Mouse (Mus musculus): ENCODE results near the gene Rabgap1l. TPM values are rescaled to one million over a fixed set of nuclear protein-coding genes. Genes with fewer than 3 reads are reported as not detected.

Gene Rabgap1l
- polyA plus RNA-seq, 1 experiment from 2014 or later = 12.0 TPM

GRCm38 (mm10) chr1:160373306-160373705 lies 419.7 kb downstream of the Rabgap1l start:
- no peak for TF ChIP-seq CTCF (IDR thresholded peaks at IDR 0.05; ENCODE audit: low read depth)
- no peaks in the 10 kb centered on the region for H3K27me3 ChIP-seq (ENCODE audit: insufficient read depth, low read length)
- H3K9me3 ChIP-seq (replicated peaks; ENCODE audit: low read length) = no peaks in the 10 kb centered on the region
- no peak overlapping the region for H3K4me2 ChIP-seq (ENCODE audit: low read length)
- H3K36me3 ChIP-seq (ENCODE audit: insufficient read depth, low read length) = no peaks in the 10 kb centered on the region
- H3K9ac ChIP-seq (ENCODE audit: low read depth, low read length) = no peak overlapping the region
- H3K4me3 ChIP-seq (replicated peaks; ENCODE audit: low read depth, low read length) = no peak overlapping the region
- WGBS = 88% methylated on average over 7 of the region's 7 CpGs
- no peak overlapping the region for H3K27ac ChIP-seq
- DNase-seq (ENCODE audit: low spot score) (no peak), ATAC-seq (replicated peaks; ENCODE audit: low FRiP score, low read depth) (no peak)
- H3K4me1 ChIP-seq (replicated peaks; ENCODE audit: insufficient read depth, low read length) = no peaks in the 10 kb centered on the region

DNA sequence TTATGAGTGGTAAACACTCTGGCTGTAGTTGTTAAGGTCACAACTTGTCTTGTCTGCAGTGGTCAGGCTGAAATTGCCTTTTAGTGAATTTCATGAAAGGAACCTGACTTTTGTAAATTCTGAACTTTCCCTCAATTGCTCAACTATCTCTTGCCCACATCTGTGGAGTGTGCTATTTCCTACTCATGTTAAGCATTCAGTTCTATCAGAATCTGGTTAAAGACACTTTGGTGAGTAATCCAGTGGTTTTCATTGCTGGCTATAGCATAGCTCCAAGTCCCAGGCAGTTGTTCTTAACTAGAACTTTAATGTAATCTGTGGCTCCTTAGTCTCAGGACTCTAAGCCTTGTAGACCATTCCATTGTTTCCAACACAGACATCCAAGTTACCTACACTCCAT lies 421.3 kb downstream of the Rabgap1l start:
- H3K9ac ChIP-seq (ENCODE audit: low read depth, low read length) = no peak overlapping the region
- no peaks in the 10 kb centered on the region for H3K4me1 ChIP-seq (replicated peaks; ENCODE audit: insufficient read depth, low read length)
- no peaks in the 10 kb centered on the region for H3K9me3 ChIP-seq (replicated peaks; ENCODE audit: low read length)
- no peak overlapping the region for H3K27ac ChIP-seq
- H3K27me3 ChIP-seq (ENCODE audit: insufficient read depth, low read length) = no peaks in the 10 kb centered on the region
- DNase-seq (ENCODE audit: low spot score) (no peak), ATAC-seq (replicated peaks; ENCODE audit: low FRiP score, low read depth) (no peak)
- H3K36me3 ChIP-seq (ENCODE audit: insufficient read depth, low read length) = no peaks in the 10 kb centered on the region
- no peak overlapping the region for H3K4me2 ChIP-seq (ENCODE audit: low read length)
- TF ChIP-seq CTCF (IDR thresholded peaks at IDR 0.05; ENCODE audit: low read depth) = no peak
- H3K4me3 ChIP-seq (replicated peaks; ENCODE audit: low read depth, low read length) = no peak overlapping the region

- H3K4me3 ChIP-seq (replicated peaks; ENCODE audit: low read depth, low read length) = no peak overlapping the region
- 42% methylated on average over 1 of the region's 1 CpGs for WGBS
- DNase-seq (ENCODE audit: low spot score) = no peak
- no peaks in the 10 kb centered on the region for H3K9me3 ChIP-seq (replicated peaks; ENCODE audit: low read length)
- ATAC-seq (replicated peaks; ENCODE audit: low FRiP score, low read depth) = no peak
- no peak overlapping the region for H3K9ac ChIP-seq (ENCODE audit: low read depth, low read length)
- H3K4me1 ChIP-seq (replicated peaks; ENCODE audit: insufficient read depth, low read length) = no peaks in the 10 kb centered on the region
- H3K36me3 ChIP-seq (ENCODE audit: insufficient read depth, low read length) = no peaks in the 10 kb centered on the region
- H3K27ac ChIP-seq = no peak overlapping the region
- H3K4me2 ChIP-seq (ENCODE audit: low read length) = no peak overlapping the region
- H3K27me3 ChIP-seq (ENCODE audit: insufficient read depth, low read length) = no peaks in the 10 kb centered on the region
- no peak for TF ChIP-seq CTCF (IDR thresholded peaks at IDR 0.05; ENCODE audit: low read depth)
Measured at GRCm38 (mm10) chr1:160370552-160370951, 422.5 kb downstream of the Rabgap1l start.

GRCm38 (mm10) chr1:160366615-160367014 lies 426.4 kb downstream of the Rabgap1l start:
- Histone ChIP-seq H3K9me3 (replicated peaks; ENCODE audit: low read length) (no peaks in the 10 kb centered on the region), H3K27ac (no peak overlapping the region), H3K4me2 (ENCODE audit: low read length) (no peak overlapping the region), H3K27me3 (ENCODE audit: insufficient read depth, low read length) (no peaks in the 10 kb centered on the region), H3K4me1 (replicated peaks; ENCODE audit: insufficient read depth, low read length) (no peaks in the 10 kb centered on the region), H3K4me3 (replicated peaks; ENCODE audit: low read depth, low read length) (no peak overlapping the region), H3K9ac (ENCODE audit: low read depth, low read length) (no peak overlapping the region), H3K36me3 (ENCODE audit: insufficient read depth, low read length) (no peaks in the 10 kb centered on the region)
- no peak for ATAC-seq (replicated peaks; ENCODE audit: low FRiP score, low read depth)
- DNase-seq (ENCODE audit: low spot score) = no peak
- 74% methylated on average over 3 of the region's 3 CpGs for WGBS
- TF ChIP-seq CTCF (IDR thresholded peaks at IDR 0.05; ENCODE audit: low read depth) = no peak

DNA sequence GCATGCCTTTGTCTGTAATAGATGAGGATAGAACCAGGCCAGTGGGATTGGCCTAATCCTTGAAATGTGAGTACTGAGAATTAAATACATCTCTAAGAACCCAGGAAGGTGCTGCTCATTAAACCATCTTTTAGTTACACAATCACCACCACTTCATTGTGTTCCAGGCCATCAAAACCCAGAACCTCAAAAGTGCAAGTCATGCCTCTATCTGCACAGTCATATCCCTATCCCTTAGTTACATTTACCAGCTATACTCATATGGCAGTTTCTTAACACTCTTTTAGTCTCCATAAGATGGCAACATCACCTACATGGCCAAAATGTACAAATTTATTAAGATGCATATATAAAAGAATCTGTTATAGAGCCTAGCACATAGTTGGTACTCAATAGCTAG lies 435.7 kb downstream of the Rabgap1l start:
- ATAC-seq (replicated peaks; ENCODE audit: low FRiP score, low read depth) = no peak
- no peak for DNase-seq (ENCODE audit: low spot score)
- Histone ChIP-seq H3K27ac (no peak overlapping the region), H3K9ac (ENCODE audit: low read depth, low read length) (no peak overlapping the region), H3K4me2 (ENCODE audit: low read length) (no peak overlapping the region), H3K27me3 (ENCODE audit: insufficient read depth, low read length) (no peaks in the 10 kb centered on the region), H3K36me3 (ENCODE audit: insufficient read depth, low read length) (no peaks in the 10 kb centered on the region), H3K4me1 (replicated peaks; ENCODE audit: insufficient read depth, low read length) (no peaks in the 10 kb centered on the region), H3K4me3 (replicated peaks; ENCODE audit: low read depth, low read length) (no peak overlapping the region), H3K9me3 (replicated peaks; ENCODE audit: low read length) (no peaks in the 10 kb centered on the region)
- TF ChIP-seq CTCF (IDR thresholded peaks at IDR 0.05; ENCODE audit: low read depth) = no peak

DNA sequence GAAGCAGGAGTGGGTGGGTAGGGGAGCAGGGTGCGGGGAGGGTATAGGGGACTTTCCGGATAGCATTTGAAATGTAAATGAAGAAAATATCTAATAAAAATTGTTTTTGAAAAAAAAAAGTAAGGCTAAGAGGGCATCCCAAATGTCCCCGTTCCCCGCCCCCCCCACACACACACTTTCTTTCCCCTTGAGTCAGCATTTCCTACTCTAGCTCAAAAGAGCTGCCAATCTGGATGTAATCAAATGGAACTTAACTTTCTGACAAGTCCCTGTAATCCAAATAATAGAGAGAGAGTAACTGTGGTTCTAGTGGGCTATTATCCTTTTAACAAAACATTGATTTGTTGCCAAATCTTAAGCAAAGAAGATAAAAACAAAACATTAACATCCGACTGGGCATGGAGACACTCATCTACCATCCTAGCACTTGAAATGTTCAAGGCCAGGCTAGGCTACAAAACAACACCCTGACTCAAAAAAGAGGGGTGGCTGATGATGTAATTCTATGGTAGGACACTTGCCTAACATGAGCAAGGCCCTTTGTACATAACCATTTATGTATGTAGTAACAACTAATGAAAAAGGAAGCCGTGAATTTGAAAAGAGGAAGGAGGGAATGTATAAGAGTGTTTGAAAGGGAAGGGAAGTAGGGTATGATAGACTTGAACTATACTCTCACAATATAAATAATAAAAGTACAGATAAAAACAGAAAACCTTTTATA lies 439.1 kb downstream of the Rabgap1l start:
- Histone ChIP-seq H3K4me2 (ENCODE audit: low read length) (no peak overlapping the region), H3K36me3 (ENCODE audit: insufficient read depth, low read length) (no peaks in the 10 kb centered on the region), H3K4me1 (replicated peaks; ENCODE audit: insufficient read depth, low read length) (no peaks in the 10 kb centered on the region), H3K27ac (no peak overlapping the region), H3K9ac (ENCODE audit: low read depth, low read length) (no peak overlapping the region), H3K27me3 (ENCODE audit: insufficient read depth, low read length) (no peaks in the 10 kb centered on the region), H3K9me3 (replicated peaks; ENCODE audit: low read length) (no peaks in the 10 kb centered on the region), H3K4me3 (replicated peaks; ENCODE audit: low read depth, low read length) (no peak overlapping the region)
- no peak for TF ChIP-seq CTCF (IDR thresholded peaks at IDR 0.05; ENCODE audit: low read depth)
- ATAC-seq (replicated peaks; ENCODE audit: low FRiP score, low read depth) (no peak), DNase-seq (ENCODE audit: low spot score) (no peak)
- 86% methylated on average over 6 of the region's 6 CpGs for whole genome bisulfite sequencing

- Histone ChIP-seq H3K9ac (ENCODE audit: low read depth, low read length) (no peak overlapping the region), H3K36me3 (ENCODE audit: insufficient read depth, low read length) (no peaks in the 10 kb centered on the region), H3K9me3 (replicated peaks; ENCODE audit: low read length) (no peaks in the 10 kb centered on the region), H3K27me3 (ENCODE audit: insufficient read depth, low read length) (no peaks in the 10 kb centered on the region), H3K4me3 (replicated peaks; ENCODE audit: low read depth, low read length) (no peak overlapping the region), H3K27ac (no peak overlapping the region), H3K4me2 (ENCODE audit: low read length) (peak overlapping the region; percentile 61), H3K4me1 (replicated peaks; ENCODE audit: insufficient read depth, low read length) (no peaks in the 10 kb centered on the region)
- TF ChIP-seq CTCF (IDR thresholded peaks at IDR 0.05; ENCODE audit: low read depth) = no peak
- DNase-seq (ENCODE audit: low spot score) (no peak), ATAC-seq (replicated peaks; ENCODE audit: low FRiP score, low read depth) (no peak)
- WGBS = 49% methylated on average over 4 of the region's 4 CpGs
Measured at GRCm38 (mm10) chr1:160352309-160352708, 440.7 kb downstream of the Rabgap1l start.

Data from kidney, postnatal 0 days (tissue).